Mouse (Mus musculus): ENCODE results near the gene Shank1. TPM values are rescaled to one million over a fixed set of nuclear protein-coding genes. Genes with fewer than 3 reads are reported as not detected.
"Not testable (repeated sequence)": the region's sequence is repeated elsewhere in the genome, so short reads cannot be mapped to it uniquely, and the experiment has no call there.

Shank1 gene
- polyA plus RNA-seq, 1 experiment = 4.2 TPM

DNA sequence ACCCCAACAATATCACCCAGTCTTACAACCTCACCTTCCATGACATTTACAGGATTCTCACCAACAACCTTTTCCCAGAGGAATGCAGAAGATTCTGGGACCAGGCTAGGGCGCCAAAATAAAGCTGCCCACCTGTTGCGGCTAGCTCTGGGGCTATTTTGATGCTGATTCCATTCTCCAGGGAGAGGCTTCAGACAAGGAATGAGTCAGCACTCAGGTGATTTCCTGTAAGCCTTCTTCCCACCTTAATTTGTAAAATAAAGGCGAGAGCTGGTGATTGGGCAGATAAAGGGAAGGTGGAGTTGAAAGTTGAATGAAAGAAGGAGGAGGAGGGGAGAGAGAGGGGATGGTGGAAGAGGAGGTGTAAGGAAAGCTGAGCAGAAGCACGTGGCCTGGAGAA is 18.6 kb upstream of the Shank1 start:
- Histone ChIP-seq H3K4me1 (ENCODE audit: control insufficient read depth, insufficient read depth, low read length) (no peaks in the 10 kb centered on the region), H3K27ac (ENCODE audit: control insufficient read depth, insufficient read depth, low read depth, low read length, poor library complexity) (no peak overlapping the region), H3K4me3 (replicated peaks; ENCODE audit: control insufficient read depth, low read depth, low read length) (no peak overlapping the region)
- no peak for TF ChIP-seq CTCF (IDR thresholded peaks at IDR 0.05; ENCODE audit: control insufficient read depth, insufficient read depth, low read length)
- no peak for TF ChIP-seq POLR2A (IDR thresholded peaks at IDR 0.05; ENCODE audit: borderline replicate concordance, control insufficient read depth, low read depth, low read length)
- WGBS = 49% methylated on average over 4 of the region's 4 CpGs

DNA sequence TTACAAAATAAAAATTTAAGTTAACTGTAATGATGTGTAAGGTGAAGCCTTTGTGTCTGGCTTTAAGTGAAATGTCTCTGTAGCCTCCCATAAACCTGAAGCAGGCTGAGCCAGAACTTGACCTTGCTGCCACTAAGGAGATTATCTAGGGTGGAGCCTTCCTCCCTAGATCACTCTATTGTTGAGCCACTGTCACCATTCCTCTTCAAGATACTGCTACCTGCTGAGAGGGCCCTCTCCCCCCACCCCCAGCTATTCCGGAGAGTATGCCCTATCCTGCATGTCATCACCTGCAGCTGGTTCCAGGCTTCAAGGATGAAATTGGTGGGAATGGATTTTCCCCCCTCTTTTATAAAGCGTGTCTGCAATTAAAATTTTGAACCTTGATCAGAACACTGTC is 12.6 kb upstream of the Shank1 start:
- not testable (repeated sequence) for H3K4me3 ChIP-seq (replicated peaks; ENCODE audit: control insufficient read depth, low read depth, low read length); H3K4me1 ChIP-seq (ENCODE audit: control insufficient read depth, insufficient read depth, low read length); H3K27ac ChIP-seq (ENCODE audit: control insufficient read depth, insufficient read depth, low read depth, low read length, poor library complexity)
- WGBS = 75% methylated on average over 2 of the region's 2 CpGs

DNA sequence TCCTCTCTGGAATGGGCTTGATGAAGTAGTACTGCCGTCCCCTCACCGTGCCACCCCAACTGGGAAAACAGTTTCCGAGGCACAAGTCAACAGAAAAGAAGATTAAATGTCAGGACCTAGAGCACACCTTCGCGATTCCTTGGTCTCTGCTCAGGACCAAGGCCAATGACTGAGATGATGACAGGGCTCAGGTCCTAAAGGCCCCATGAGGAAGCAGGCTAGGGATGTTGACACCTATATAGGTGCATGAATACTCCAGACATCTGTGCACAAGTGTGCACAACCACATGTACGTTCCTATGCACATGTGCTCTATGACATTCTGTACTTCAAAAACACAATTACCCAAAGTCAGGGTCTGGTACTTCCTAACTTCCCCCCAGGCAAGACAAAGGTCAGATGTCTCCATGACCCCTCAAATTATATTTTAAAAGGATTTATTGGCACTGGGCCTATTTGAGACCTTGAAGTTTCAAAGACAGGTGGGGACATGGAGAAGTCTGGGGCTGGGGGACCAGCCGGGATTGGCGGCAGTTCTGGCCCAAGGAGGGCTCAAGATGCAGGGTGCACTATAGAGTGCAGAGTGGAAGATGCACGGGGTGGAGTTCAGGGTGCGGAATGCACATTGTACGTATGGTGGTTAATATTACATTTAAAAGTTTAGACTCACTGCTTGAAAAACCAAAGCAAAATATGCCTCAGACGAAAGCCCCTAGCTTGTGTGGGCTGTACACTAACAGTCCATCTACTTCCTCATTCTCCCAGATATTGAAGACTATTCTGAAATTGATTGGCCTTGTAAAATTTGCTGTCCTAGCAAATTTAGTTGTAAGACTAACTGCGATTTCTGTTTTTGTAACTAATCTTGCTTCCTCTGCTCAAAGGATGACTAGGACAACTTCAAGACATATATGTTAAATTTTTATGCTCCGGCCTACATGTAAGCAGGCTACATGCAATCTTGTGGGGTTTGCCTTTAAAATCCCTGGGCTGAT is 6.4 kb upstream of the Shank1 start:
- H3K4me1 ChIP-seq (ENCODE audit: control insufficient read depth, insufficient read depth, low read length) = no peaks in the 10 kb centered on the region; the same call in 1 of the 2 replicates
- H3K27ac ChIP-seq (ENCODE audit: control insufficient read depth, insufficient read depth, low read depth, low read length, poor library complexity) = no peak overlapping the region
- WGBS = 78% methylated on average over 14 of the region's 14 CpGs
- TF ChIP-seq CTCF (IDR thresholded peaks at IDR 0.05; ENCODE audit: control insufficient read depth, insufficient read depth, low read length) = no peak
- TF ChIP-seq POLR2A (IDR thresholded peaks at IDR 0.05; ENCODE audit: borderline replicate concordance, control insufficient read depth, low read depth, low read length) = no peak
- H3K4me3 ChIP-seq (replicated peaks; ENCODE audit: control insufficient read depth, low read depth, low read length) = peak overlapping the region; percentile 74

DNA sequence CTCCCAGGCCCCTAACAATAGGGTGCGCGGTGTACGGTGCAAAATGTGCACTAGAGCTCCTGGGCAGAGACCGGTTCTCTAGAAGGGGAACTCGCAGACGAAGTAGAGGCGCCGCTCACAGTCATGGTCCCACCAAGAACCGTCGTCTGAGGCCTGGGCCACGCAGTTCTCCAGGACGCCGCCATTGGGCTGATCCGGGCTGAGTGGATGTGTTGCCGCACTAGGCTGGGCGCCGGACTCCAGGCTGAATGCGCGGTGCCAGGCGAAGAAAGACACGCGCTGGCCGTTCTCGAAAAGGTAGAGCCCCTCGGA is 5.6 kb upstream of the Shank1 start:
- Histone ChIP-seq H3K4me3 (replicated peaks; ENCODE audit: control insufficient read depth, low read depth, low read length) (peak overlapping the region; percentile 74), H3K27ac (ENCODE audit: control insufficient read depth, insufficient read depth, low read depth, low read length, poor library complexity) (peak overlapping the region; percentile 86), H3K4me1 (ENCODE audit: control insufficient read depth, insufficient read depth, low read length) (no peaks in the 10 kb centered on the region; the same call in 1 of the 2 replicates)
- WGBS = 2% methylated on average over 25 of the region's 25 CpGs
- no peak for TF ChIP-seq CTCF (IDR thresholded peaks at IDR 0.05; ENCODE audit: control insufficient read depth, insufficient read depth, low read length)
- TF ChIP-seq POLR2A (IDR thresholded peaks at IDR 0.05; ENCODE audit: borderline replicate concordance, control insufficient read depth, low read depth, low read length) = no peak

DNA sequence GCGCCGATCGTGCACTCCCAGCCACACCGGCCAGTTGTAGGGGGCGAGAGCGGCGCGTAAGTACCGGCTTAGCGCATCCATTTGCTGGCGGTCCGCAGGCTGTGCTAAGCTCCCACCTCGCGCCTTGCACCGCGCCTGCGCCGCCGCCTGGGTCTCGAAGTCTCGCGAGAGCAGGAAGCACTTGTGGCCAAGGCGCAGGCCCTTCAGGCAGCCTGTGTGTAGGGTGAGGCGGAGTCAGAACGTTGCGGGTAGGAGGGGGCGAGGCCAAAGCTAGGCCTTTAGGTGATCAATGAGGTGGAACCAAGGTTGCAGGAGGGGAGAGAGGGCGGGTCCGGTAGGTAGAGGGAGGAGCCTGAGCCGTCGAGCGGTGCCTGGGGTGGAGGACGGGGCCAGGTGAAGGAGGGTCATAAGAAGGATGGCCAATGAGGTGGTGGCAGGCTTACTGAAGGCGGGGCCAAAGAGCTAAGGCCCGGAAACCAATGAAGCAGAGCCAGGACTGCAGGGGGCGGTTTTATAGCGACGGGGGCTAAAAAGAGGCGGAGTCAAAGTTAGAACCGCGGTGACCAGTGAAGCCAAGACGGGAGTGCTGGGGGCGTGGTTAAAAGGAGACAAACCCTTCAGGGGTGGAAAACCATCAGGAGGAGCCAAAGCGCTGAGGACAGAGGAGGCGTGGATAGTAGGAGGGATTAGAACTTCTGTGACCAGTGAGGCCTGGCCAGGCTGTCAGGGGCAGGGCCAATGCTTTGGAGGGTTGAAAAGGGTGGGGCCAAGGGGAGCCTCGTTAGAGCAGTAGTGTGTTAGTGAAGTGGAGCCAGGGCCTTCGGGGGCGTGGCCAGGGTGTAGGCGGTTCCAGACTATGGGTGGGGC is 5.0 kb upstream of the Shank1 start:
- WGBS = under 1% methylated on average over 49 of the region's 49 CpGs
- no peak for TF ChIP-seq CTCF (IDR thresholded peaks at IDR 0.05; ENCODE audit: control insufficient read depth, insufficient read depth, low read length)
- TF ChIP-seq POLR2A (IDR thresholded peaks at IDR 0.05; ENCODE audit: borderline replicate concordance, control insufficient read depth, low read depth, low read length) = peak; percentile 93

DNA sequence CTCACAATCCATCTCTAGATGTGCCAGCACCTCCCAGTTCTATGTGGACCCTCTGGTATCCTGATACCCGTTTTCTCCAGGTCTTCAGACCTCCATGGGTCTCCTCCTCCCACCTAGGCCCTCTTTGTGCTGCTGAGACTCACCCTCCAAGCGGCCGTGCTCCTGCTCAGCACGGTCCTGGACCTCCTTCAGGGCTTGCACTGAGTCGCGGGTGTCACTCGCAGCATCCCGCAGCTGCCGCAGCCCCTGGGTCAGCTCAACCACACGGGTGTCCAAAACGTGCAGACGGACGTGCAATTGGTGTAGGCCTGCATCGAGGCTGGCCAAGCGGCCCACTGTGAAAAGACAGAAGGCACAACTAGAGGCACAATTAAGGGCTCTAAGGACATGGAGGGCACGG is 4.4 kb upstream of the Shank1 start:
- Histone ChIP-seq H3K4me1 (ENCODE audit: control insufficient read depth, insufficient read depth, low read length) (no peaks in the 10 kb centered on the region; the same call in 1 of the 2 replicates), H3K27ac (ENCODE audit: control insufficient read depth, insufficient read depth, low read depth, low read length, poor library complexity) (peak overlapping the region; percentile 51; the same call in 1 of the 2 replicates), H3K4me3 (replicated peaks; ENCODE audit: control insufficient read depth, low read depth, low read length) (no peak overlapping the region)
- TF ChIP-seq POLR2A (IDR thresholded peaks at IDR 0.05; ENCODE audit: borderline replicate concordance, control insufficient read depth, low read depth, low read length) = no peak
- no peak for TF ChIP-seq CTCF (IDR thresholded peaks at IDR 0.05; ENCODE audit: control insufficient read depth, insufficient read depth, low read length)
- WGBS = 26% methylated on average over 16 of the region's 16 CpGs

More for the DNA sequence above, 5.0 kb upstream of the Shank1 start:
- Histone ChIP-seq H3K4me1 (ENCODE audit: control insufficient read depth, insufficient read depth, low read length) (no peaks in the 10 kb centered on the region; the same call in 1 of the 2 replicates), H3K4me3 (replicated peaks; ENCODE audit: control insufficient read depth, low read depth, low read length) (peak overlapping the region; percentile 74), H3K27ac (ENCODE audit: control insufficient read depth, insufficient read depth, low read depth, low read length, poor library complexity) (peak overlapping the region; percentile 86)

DNA sequence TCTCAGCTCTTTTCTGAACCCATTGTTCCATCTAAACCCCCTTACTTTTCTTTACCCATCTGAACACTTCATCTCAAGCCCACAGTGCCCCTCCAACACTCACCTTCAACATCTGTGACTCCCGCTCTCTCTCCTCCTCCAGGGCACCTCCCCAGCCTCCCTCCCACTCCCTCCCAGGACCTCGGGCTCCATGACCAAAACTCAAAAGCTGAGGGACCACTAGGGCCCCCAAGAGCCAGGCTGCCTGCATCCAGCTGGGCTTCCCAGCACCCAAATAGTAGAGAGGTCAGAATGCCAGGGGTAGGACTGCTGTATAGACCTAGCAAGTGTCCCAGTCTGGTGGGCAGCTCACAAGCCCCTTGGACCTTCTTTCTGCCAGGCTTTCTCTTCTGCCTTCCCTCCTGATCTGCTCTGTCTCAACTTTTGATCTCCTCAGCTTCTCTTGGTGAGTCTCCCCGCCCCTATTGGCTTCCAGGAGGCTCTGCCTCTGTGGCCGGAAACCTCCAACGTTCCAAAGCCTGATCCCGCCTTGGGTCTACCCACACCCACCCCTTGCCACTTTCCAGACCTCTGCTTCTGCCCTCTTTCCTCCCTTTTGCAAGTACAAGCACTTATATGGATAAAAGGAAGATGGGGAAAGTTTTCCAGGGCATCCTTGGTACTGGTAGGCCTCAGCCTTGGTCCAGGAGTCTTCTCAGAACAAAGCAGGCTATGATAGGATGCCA is 3.4 kb upstream of the Shank1 start, which contains the start of gene Clec11a:
Clec11a (minus strand) TSS at position 387 of the 725 bp plus-strand sequence.
- WGBS = 63% methylated on average over 6 of the region's 6 CpGs
- Histone ChIP-seq H3K4me1 (ENCODE audit: control insufficient read depth, insufficient read depth, low read length) (no peaks in the 10 kb centered on the region; the same call in none of the 2 replicates), H3K27ac (ENCODE audit: control insufficient read depth, insufficient read depth, low read depth, low read length, poor library complexity) (peak within 1 kb of the TSS; percentile 51; the same call in 1 of the 2 replicates), H3K4me3 (replicated peaks; ENCODE audit: control insufficient read depth, low read depth, low read length) (no peak within 1 kb of the TSS)
- no peak for TF ChIP-seq POLR2A (IDR thresholded peaks at IDR 0.05; ENCODE audit: borderline replicate concordance, control insufficient read depth, low read depth, low read length)
- no peak for TF ChIP-seq CTCF (IDR thresholded peaks at IDR 0.05; ENCODE audit: control insufficient read depth, insufficient read depth, low read length)

Measured in bone marrow, adult 2 months (tissue).